Mouse (Mus musculus) megakaryocyte progenitor cell, adult 5-6 weeks (primary cell): ENCODE results near the gene Fez2. TPM values are rescaled to one million over a fixed set of nuclear protein-coding genes. Genes with fewer than 3 reads are reported as not detected.

ENCODE experiments used
- ATAC-seq: replicated peaks from 2 replicates; pipeline ENCODE4 v1.8.0; 2016; ENCODE audit warnings: mild to moderate bottlenecking, moderate TSS enrichment, inconsistent platforms; ENCODE audit not compliant: poor library complexity
- total RNA-seq, 2 experiments: library from RNA; stranded (forward) in 1 of 2; stranded (reverse) in 1 of 2; fragments of 157-497, 149-512 nt in 1 of 2; fragments of 200-1000 nt in 1 of 2; gene quantifications; 2 replicates each; pipeline versions ENCODE4 v1.2.3 to v1.2.4; 2015 to 2017

The Fez2 gene
- total RNA-seq, 2 experiments from 2014 or later = 7.7 to 15.7 TPM

GRCm38 (mm10) chr17:78325761-78326332 is 92.1 kb downstream of the Fez2 start:
- ATAC-seq = no peak

DNA sequence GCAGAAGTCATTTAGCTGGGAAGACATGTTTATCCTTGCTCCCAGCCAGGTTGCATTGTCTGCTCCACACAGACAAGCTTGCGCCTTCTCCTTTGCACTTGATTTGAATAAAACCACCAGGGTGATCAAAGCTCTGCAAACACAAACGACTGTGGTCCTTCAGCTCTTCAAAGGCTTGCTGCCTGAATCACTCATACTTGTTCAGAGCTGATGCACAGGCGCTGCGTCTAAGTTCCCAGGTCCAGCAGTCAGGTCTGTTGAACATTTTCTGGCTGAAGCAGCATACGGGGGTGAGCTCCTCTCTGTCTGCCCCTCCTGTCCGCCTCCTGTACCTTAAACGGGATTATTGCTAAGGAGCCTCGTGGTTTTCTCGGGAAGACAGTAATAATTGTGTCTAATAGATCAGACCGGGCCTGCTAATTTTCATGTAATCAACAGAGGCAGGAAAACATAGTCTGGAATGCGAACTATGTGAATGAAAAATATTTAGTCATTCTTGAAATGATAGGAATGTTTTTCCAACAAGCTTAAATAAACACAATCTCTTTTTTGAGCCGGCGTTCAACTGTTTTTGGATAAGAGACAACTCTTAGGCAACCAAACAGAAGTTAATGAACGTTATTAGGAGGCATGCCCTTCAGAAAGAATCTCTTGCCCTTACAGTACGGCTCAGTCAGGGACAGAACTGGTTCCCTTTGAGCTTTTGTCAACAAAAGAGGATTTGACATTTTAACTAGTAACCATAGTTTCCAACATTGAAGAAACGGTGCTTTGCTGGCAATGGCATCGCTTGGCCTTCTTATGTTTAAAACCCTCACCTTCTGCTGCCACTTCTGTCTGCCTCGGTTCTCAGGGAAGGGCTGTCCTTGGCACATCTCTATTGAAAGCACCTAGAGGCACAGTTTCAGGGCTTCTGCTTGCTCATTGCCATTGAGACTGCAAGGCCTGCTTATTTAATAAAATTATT is 95.3 kb downstream of the Fez2 start:
- ATAC-seq = no peak

- ATAC-seq = no peak
Observed at GRCm38 (mm10) chr17:78321216-78321835, 96.6 kb downstream of the Fez2 start.

Other genes with a start within 250 kb of the Fez2 start
- 1.2 and 2.1 TPM in 2 replicates for gene Crim1, start 217.9 kb downstream of the Fez2 start, total RNA-seq (2015)
- gene Crim1, start 217.9 kb downstream of the Fez2 start, total RNA-seq (2017) = 0.79 and 1.3 TPM in 2 replicates
- gene Vit, start 89.9 kb upstream of the Fez2 start, total RNA-seq (2015) = 0.77 and 0.83 TPM in 2 replicates
- 0.88 and 1.1 TPM in 2 replicates for gene Vit, start 89.9 kb upstream of the Fez2 start, total RNA-seq (2017)